Mouse (Mus musculus) midbrain, embryonic 15.5 days (tissue): ENCODE results near the gene Cacng7. TPM values are rescaled to one million over a fixed set of nuclear protein-coding genes. Genes with fewer than 3 reads are reported as not detected.

Experiments
- ATAC-seq: fragments of 200-750 bp; cut with Nextera tagmentation; replicated peaks from 2 replicates; pipeline ENCODE4 v1.8.0; 2017; ENCODE audit warnings: moderate TSS enrichment
- H3K27ac ChIP-seq: fragments of 300-500 bp; sonication (generic); 2 replicates; pipeline ENCODE4 v1.5.1; 2015; ENCODE audit warnings: mild to moderate bottlenecking, inconsistent platforms
- H3K27me3 ChIP-seq: fragments of 300-500 bp; sonication (generic); replicated peaks from 2 replicates; pipeline ENCODE4 v1.6.1; 2015; ENCODE audit warnings: inconsistent platforms
- H3K36me3 ChIP-seq: fragments of 300-500 bp; sonication (generic); replicated peaks from 2 replicates; pipeline ENCODE4 v1.6.1; 2015; ENCODE audit warnings: inconsistent platforms
- H3K4me1 ChIP-seq: fragments of 300-500 bp; sonication (generic); 2 replicates; pipeline ENCODE4 v1.6.1; 2015; ENCODE audit warnings: inconsistent platforms
- H3K4me2 ChIP-seq: fragments of 300-500 bp; sonication (generic); 2 replicates; pipeline ENCODE4 v1.6.1; 2015; ENCODE audit warnings: inconsistent platforms, mild to moderate bottlenecking, moderate library complexity
- H3K4me3 ChIP-seq: fragments of 300-500 bp; sonication (generic); 2 replicates; pipeline ENCODE4 v1.5.1; 2015; ENCODE audit warnings: mild to moderate bottlenecking, inconsistent platforms
- H3K9ac ChIP-seq: fragments of 300-500 bp; sonication (generic); 2 replicates; pipeline ENCODE4 v1.6.1; 2015; ENCODE audit warnings: mild to moderate bottlenecking, inconsistent platforms
- H3K9me3 ChIP-seq: fragments of 300-500 bp; sonication (generic); 2 replicates; pipeline ENCODE4 v1.6.1; 2016; ENCODE audit warnings: inconsistent platforms
- WGBS: fragments of 180-500 bp; shearing (Covaris S2); methylation state at CpG from one replicate; pipeline ENCODE4 v1.1.7; 2015; ENCODE audit warnings: mixed read lengths; 5-methylcytosine and 5-hydroxymethylcytosine counted together
- polyA plus RNA-seq: library from polyadenylated mRNA; unstranded; fragments of >200 nt; fragmentation: Nextera tagmentation; extraction: Ambion mirVana; gene quantifications from 2 replicates; pipeline ENCODE4 v1.2.1, GENCODE M21; 2015

Gene Cacng7
- polyA plus RNA-seq, 1 experiment from 2014 or later, result 4.0 TPM

DNA sequence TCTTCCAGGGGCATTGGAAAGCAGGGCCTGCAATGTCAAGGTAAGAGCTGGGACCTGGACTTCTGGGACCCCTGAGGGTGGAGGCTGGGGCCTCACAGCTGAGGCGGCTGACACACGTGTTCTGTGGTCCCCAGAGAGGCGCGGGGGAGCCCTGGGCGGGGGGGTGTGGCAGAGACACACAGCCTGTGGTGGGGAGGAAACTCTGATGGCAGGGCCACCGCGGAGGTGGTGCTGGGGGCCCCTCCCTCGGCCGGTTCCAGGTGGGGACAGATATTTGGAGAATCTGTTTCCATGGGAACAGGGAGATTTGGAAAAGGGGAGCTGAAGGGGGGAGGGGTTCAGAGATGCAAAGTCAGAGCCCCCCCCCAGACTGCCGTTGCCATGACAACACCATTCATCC lies 28.5 kb upstream of the Cacng7 start:
- H3K9me3 ChIP-seq, result no peaks in the 10 kb centered on the region
- ATAC-seq, result peak; percentile 49
- peaks cover 20% of the 10 kb centered on the region for H3K27me3 ChIP-seq
- H3K4me1 ChIP-seq, result peaks cover 39% of the 10 kb centered on the region
- H3K27ac ChIP-seq, result no peak overlapping the region
- 4% methylated on average over 10 of the region's 10 CpGs for WGBS
- H3K4me3 ChIP-seq, result peak overlapping the region; percentile 48
- peak overlapping the region; percentile 53 for H3K9ac ChIP-seq
- peak overlapping the region; percentile 93 for H3K4me2 ChIP-seq
- H3K36me3 ChIP-seq, result 0 out of 2 replicates have a peak, but pooled peaks cover 4% of the 10 kb centered on the region

DNA sequence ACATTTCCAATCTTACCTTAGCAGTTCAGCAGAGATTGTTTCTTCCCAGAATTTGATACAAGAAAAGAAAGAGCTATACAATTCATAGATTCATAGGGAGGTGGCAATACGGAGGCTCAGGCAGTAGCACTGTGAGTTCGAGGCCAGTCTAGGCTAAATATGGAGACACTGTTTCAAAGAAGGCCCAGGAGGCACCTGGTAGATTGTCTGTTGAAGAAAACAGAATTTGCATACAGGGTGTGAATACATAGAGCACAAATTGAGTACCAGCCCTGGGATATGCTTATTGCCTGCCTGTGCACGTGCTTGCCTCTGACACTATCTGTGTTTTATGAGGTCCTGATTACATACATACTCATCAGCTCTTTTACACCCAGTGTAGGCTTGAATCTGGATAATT lies 26.4 kb upstream of the Cacng7 start:
- 80% methylated on average over 3 of the region's 3 CpGs for WGBS
- Histone ChIP-seq H3K4me3 (no peak overlapping the region), H3K27ac (no peak overlapping the region), H3K4me2 (no peak overlapping the region), H3K4me1 (peaks cover 39% of the 10 kb centered on the region), H3K9me3 (no peaks in the 10 kb centered on the region), H3K27me3 (peaks cover 13% of the 10 kb centered on the region), H3K9ac (no peak overlapping the region), H3K36me3 (no peaks in the 10 kb centered on the region)
- no peak for ATAC-seq

DNA sequence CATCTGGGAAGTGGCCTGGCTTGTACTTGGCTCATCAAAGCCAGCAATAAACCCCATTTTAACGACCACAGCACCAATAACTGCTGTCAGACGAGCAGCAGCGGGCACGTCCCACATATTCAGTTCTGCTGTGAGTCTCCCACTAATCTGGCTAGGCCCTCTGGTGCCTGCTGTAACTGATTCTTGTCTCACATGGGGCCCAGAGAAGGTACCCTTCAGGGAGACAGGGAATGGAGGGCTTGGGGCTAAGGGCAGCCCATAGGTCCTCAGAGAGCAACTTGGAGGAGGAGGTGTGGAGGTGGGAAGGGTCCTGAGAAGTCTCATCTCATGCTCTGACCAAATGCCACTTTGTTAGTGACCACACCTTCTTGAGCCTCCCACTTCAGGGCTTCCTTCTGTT lies 24.1 kb upstream of the Cacng7 start:
- 77% methylated on average over 4 of the region's 4 CpGs for WGBS

DNA sequence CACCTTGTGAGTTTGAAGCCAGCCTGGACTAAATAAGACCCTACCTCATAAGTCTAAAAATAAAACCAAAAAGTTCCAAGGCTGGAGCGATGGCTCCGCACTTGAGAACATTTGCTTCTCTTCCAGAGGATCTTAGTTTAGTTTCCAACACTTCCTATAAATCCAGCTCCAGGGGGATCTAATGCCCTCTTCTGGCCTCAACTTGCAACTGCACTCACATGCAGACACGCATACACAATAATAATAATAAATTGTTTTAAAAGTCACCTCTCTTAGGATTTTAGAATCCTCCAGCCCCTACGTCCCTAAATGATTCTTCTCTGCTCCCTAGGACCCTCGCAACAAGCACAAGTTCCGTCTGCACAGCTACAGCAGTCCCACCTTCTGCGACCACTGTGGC lies 22.5 kb upstream of the Cacng7 start:
- no peak for ATAC-seq
- H3K9me3 ChIP-seq, result no peaks in the 10 kb centered on the region
- no peak overlapping the region for H3K4me3 ChIP-seq
- H3K36me3 ChIP-seq, result no peaks in the 10 kb centered on the region
- no peak overlapping the region for H3K4me2 ChIP-seq
- peaks cover 2% of the 10 kb centered on the region for H3K4me1 ChIP-seq
- 97% methylated on average over 7 of the region's 7 CpGs for WGBS
- H3K27me3 ChIP-seq, result peaks cover 10% of the 10 kb centered on the region
- no peak overlapping the region for H3K27ac ChIP-seq
- H3K9ac ChIP-seq, result no peak overlapping the region

More for the DNA sequence above, 24.1 kb upstream of the Cacng7 start:
- H3K27ac ChIP-seq, result no peak overlapping the region
- no peaks in the 10 kb centered on the region for H3K9me3 ChIP-seq
- peaks cover 18% of the 10 kb centered on the region for H3K4me1 ChIP-seq
- peaks cover 13% of the 10 kb centered on the region for H3K27me3 ChIP-seq
- H3K4me3 ChIP-seq, result no peak overlapping the region
- no peak overlapping the region for H3K9ac ChIP-seq
- H3K36me3 ChIP-seq, result no peaks in the 10 kb centered on the region
- H3K4me2 ChIP-seq, result no peak overlapping the region
- no peak for ATAC-seq

GRCm38 (mm10) chr7:3313571-3313970 lies 19.2 kb upstream of the Cacng7 start:
- H3K36me3 ChIP-seq, result no peaks in the 10 kb centered on the region
- H3K27ac ChIP-seq, result no peak overlapping the region
- no peak overlapping the region for H3K9ac ChIP-seq
- no peaks in the 10 kb centered on the region for H3K9me3 ChIP-seq
- H3K4me2 ChIP-seq, result no peak overlapping the region
- H3K27me3 ChIP-seq, result no peaks in the 10 kb centered on the region
- H3K4me1 ChIP-seq, result no peaks in the 10 kb centered on the region
- peak; percentile 16; the same call in 1 of the 2 replicates for ATAC-seq
- WGBS, result 86% methylated on average over 8 of the region's 8 CpGs
- H3K4me3 ChIP-seq, result no peak overlapping the region

DNA sequence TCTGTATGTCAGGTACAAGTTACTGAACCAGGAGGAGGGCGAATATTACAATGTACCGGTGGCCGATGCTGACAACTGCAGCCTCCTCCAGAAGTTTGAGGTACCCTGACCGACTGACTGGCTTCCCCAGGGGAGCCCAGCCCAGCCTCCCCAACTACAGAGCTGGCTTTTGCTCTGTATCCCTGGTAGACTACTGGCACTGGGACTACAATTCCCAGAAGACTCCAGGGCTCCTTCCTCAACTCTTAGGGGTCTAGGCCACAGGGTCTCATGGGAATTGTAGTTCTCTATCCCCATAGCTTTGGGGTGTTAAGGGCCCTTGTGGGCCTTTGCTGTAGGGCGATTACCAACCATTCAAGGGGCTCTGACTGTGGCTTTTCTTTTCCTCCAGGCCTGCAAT lies 18.6 kb upstream of the Cacng7 start:
- no peak overlapping the region for H3K4me2 ChIP-seq
- 66% methylated on average over 5 of the region's 5 CpGs for WGBS

GRCm38 (mm10) chr7:3317704-3318103 lies 15.1 kb upstream of the Cacng7 start:
- Histone ChIP-seq H3K27ac (no peak overlapping the region), H3K27me3 (no peaks in the 10 kb centered on the region), H3K4me3 (no peak overlapping the region), H3K4me1 (no peaks in the 10 kb centered on the region), H3K4me2 (no peak overlapping the region), H3K9me3 (no peaks in the 10 kb centered on the region), H3K36me3 (no peaks in the 10 kb centered on the region), H3K9ac (no peak overlapping the region)
- WGBS, result 43% methylated on average over 4 of the region's 4 CpGs
- no peak for ATAC-seq

More for the DNA sequence above, 18.6 kb upstream of the Cacng7 start:
- no peaks in the 10 kb centered on the region for H3K27me3 ChIP-seq
- H3K4me3 ChIP-seq, result no peak overlapping the region
- no peaks in the 10 kb centered on the region for H3K36me3 ChIP-seq
- no peaks in the 10 kb centered on the region for H3K9me3 ChIP-seq
- H3K4me1 ChIP-seq, result no peaks in the 10 kb centered on the region
- peak; percentile 82 for ATAC-seq
- H3K9ac ChIP-seq, result no peak overlapping the region
- no peak overlapping the region for H3K27ac ChIP-seq

- Histone ChIP-seq H3K27me3 (no peaks in the 10 kb centered on the region), H3K9ac (no peak overlapping the region), H3K4me3 (no peak overlapping the region), H3K36me3 (no peaks in the 10 kb centered on the region), H3K27ac (no peak overlapping the region), H3K4me2 (no peak overlapping the region), H3K4me1 (no peaks in the 10 kb centered on the region), H3K9me3 (no peaks in the 10 kb centered on the region)
- no peak for ATAC-seq
- WGBS, result 68% methylated on average over 3 of the region's 3 CpGs
Measured at GRCm38 (mm10) chr7:3320856-3321255, 11.9 kb upstream of the Cacng7 start.

GRCm38 (mm10) chr7:3323826-3324225 lies 8.9 kb upstream of the Cacng7 start:
- Histone ChIP-seq H3K4me2 (no peak overlapping the region), H3K4me1 (no peaks in the 10 kb centered on the region), H3K9ac (no peak overlapping the region), H3K4me3 (no peak overlapping the region), H3K27ac (no peak overlapping the region), H3K36me3 (no peaks in the 10 kb centered on the region), H3K27me3 (peaks cover under 1% of the 10 kb centered on the region; the same call in 1 of the 2 replicates), H3K9me3 (no peaks in the 10 kb centered on the region)
- 87% methylated on average over 1 of the region's 1 CpGs for WGBS
- no peak for ATAC-seq

DNA sequence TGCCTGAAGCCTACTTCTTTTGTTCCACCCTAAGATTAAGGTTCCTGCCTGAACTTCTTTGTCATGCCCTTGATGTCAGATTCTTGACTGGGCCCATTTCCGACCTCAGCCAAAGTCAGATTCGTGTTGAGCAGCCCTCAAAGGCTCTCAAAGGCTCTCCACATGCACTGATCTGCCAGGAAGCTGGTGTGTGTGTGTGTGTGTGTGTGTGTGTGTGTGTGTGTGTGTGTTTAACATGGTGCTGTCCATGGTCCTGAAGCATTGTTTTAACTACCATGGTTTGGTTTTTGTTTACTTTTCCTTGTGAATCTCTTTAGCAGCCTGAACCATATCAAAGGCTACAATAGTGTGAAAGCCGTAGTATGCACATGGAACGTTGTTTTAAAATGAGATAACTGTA lies 4.8 kb upstream of the Cacng7 start:
- 71% methylated on average over 4 of the region's 4 CpGs for WGBS
- Histone ChIP-seq H3K27ac (no peak overlapping the region), H3K9ac (no peak overlapping the region), H3K4me1 (peaks cover 18% of the 10 kb centered on the region; the same call in 1 of the 2 replicates), H3K9me3 (no peaks in the 10 kb centered on the region), H3K4me2 (no peak overlapping the region), H3K36me3 (no peaks in the 10 kb centered on the region), H3K4me3 (no peak overlapping the region), H3K27me3 (peaks cover 10% of the 10 kb centered on the region; the same call in 1 of the 2 replicates)
- no peak for ATAC-seq

DNA sequence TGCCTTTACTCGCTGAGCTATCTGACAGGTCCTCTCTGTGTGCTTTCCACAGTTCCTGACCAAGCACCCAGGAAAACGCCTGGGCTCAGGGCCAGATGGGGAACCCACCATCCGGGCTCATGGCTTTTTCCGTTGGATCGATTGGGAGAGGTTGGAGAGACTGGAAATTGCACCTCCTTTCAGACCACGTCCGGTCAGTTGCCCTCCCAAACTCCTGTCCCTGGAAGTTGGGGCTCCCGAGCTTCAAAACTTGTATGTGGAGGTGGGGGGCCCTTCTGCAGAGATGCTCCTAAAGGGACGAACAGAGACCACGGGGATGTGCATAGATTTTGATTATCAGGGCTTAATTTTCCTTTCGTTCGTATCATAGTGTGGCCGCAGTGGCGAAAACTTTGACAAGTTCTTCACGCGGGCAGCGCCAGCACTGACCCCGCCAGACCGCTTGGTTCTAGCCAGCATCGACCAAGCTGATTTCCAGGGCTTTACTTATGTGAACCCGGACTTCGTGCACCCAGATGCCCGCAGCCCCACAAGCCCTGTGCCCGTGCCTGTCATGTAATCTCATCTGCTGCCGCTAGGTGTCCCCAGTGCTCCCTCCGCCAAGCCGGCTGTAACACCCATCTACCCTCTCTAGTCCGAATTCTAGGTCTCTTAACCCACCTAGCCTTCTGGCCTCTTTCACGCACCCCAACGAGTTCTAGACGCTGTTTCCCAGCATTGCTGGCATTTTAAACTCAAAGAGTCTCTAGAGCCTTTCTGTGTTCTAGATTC lies 2.8 kb upstream of the Cacng7 start:
- no peak overlapping the region for H3K9ac ChIP-seq
- ATAC-seq, result 0 out of 2 replicates have a peak, but pooled peaks have one; percentile 7

GRCm38 (mm10) chr7:3331171-3331570 lies 1.6 kb upstream of the Cacng7 start:
- H3K4me1 ChIP-seq, result peaks cover 30% of the 10 kb centered on the region
- H3K36me3 ChIP-seq, result no peaks in the 10 kb centered on the region
- 48% methylated on average over 6 of the region's 6 CpGs for WGBS
- H3K27me3 ChIP-seq, result peaks cover 10% of the 10 kb centered on the region; the same call in 1 of the 2 replicates
- peak; percentile 9; the same call in 1 of the 2 replicates for ATAC-seq
- H3K9me3 ChIP-seq, result no peaks in the 10 kb centered on the region
- peak overlapping the region; percentile 84 for H3K4me3 ChIP-seq
- H3K27ac ChIP-seq, result peak overlapping the region; percentile 86; the same call in 1 of the 2 replicates
- H3K9ac ChIP-seq, result no peak overlapping the region
- peak overlapping the region; percentile 82 for H3K4me2 ChIP-seq

More for the DNA sequence above, 2.8 kb upstream of the Cacng7 start:
- peak overlapping the region; percentile 36 for H3K4me2 ChIP-seq
- H3K27ac ChIP-seq, result no peak overlapping the region
- WGBS, result 20% methylated on average over 31 of the region's 31 CpGs
- H3K9me3 ChIP-seq, result no peaks in the 10 kb centered on the region
- H3K4me1 ChIP-seq, result peaks cover 30% of the 10 kb centered on the region
- H3K4me3 ChIP-seq, result no peak overlapping the region
- peaks cover 10% of the 10 kb centered on the region; the same call in 1 of the 2 replicates for H3K27me3 ChIP-seq
- no peaks in the 10 kb centered on the region for H3K36me3 ChIP-seq
